8 mouse cellular contexts compared by ENCODE assay signal in the genomic region with DNA sequence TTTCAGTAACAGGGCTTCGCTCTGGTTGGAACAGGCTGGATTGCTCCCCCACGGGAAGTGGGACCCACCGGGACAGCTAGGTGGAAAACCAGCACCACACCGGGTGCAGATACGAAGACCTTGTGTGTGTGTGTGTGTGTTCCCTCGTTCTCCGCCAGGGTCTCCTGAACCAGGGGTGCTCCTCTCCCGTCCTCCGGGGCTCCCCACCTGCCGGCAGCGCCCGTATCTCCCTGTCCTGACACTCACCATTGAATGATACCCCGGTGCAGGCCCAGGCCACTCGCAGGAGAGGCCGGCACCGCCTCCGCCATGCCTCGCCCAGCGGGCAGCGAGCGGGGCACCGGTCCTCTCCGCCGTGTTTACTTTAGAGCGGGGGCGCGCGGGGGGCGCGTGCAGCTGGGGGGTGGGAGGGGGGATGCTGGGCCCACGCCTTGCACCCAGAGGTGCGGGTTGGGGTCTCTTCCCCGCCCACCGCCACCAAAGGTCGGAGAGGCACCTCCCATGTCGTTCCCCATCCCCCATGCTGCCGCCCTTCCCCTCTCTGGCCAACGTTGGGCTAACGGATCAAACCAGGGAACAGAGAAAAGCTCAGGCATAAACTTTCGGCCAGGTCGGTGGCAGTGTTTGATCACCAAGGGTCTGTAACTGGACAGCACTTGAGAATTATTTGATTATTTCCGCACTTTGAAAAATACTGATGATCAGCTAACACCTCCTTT. TPM values are rescaled to one million over a fixed set of nuclear protein-coding genes. Genes with fewer than 3 reads are reported as not detected.
DNase-seq lines count a peak whose midpoint lies in the region; ATAC-seq and TF ChIP-seq lines count a peak whose summit lies in the region.

A gene (minus strand): TSS at position 366 of the 719 bp plus-strand sequence.

- no peak for DNase-seq in kidney, adult 18-20 months
- no peak for DNase-seq in testis, postnatal 14 days (ENCODE audit: low spot score)
- no peak for DNase-seq in frontal cortex, postnatal 25 days (ENCODE audit: low spot score in 2 of 2)

- H3K4me2 ChIP-seq in kidney, embryonic 14.5 days (replicated peaks; ENCODE audit: low read depth, low read length): peak within 1 kb of the TSS; percentile 95
- H3K4me2 ChIP-seq in embryonic facial prominence, embryonic 15.5 days (replicated peaks): peak within 1 kb of the TSS; percentile 91
- peak within 1 kb of the TSS; percentile 87 for H3K4me2 ChIP-seq in intestine, postnatal 0 days (replicated peaks; ENCODE audit: low read depth)
- peak within 1 kb of the TSS; percentile 89 for H3K4me2 ChIP-seq in neural tube, embryonic 13.5 days

- peak within 1 kb of the TSS; percentile 69 for H3K9ac ChIP-seq in kidney, embryonic 14.5 days (ENCODE audit: low read depth, low read length)
- peak within 1 kb of the TSS; percentile 47 for H3K9ac ChIP-seq in embryonic facial prominence, embryonic 15.5 days
- H3K9ac ChIP-seq in intestine, postnatal 0 days (ENCODE audit: low read depth, low read length): peak within 1 kb of the TSS; percentile 51
- peak within 1 kb of the TSS; percentile 81 for H3K9ac ChIP-seq in neural tube, embryonic 13.5 days

- H3K4me1 ChIP-seq in kidney, embryonic 14.5 days (ENCODE audit: control insufficient read depth, insufficient read depth, low read length): peaks cover 19% of the 10 kb centered on the region
- H3K4me1 ChIP-seq in bone marrow, adult 2 months (ENCODE audit: control insufficient read depth, insufficient read depth, low read length): no peaks in the 10 kb centered on the region
- peaks cover 18% of the 10 kb centered on the region for H3K4me1 ChIP-seq in embryonic facial prominence, embryonic 15.5 days
- peaks cover 3% of the 10 kb centered on the region; the same call in 1 of the 2 replicates for H3K4me1 ChIP-seq in intestine, postnatal 0 days (replicated peaks; ENCODE audit: control insufficient read depth, insufficient read depth, low read length)
- peaks cover 20% of the 10 kb centered on the region for H3K4me1 ChIP-seq in neural tube, embryonic 13.5 days (replicated peaks)

- peak within 1 kb of the TSS; percentile 32; the same call in 1 of the 2 replicates for H3K27ac ChIP-seq in kidney, embryonic 14.5 days (ENCODE audit: low read depth, low read length)
- no peak within 1 kb of the TSS for H3K27ac ChIP-seq in bone marrow, adult 2 months (ENCODE audit: control insufficient read depth, insufficient read depth, low read depth, low read length, poor library complexity)
- H3K27ac ChIP-seq in embryonic facial prominence, embryonic 15.5 days (replicated peaks): peak within 1 kb of the TSS; percentile 68
- H3K27ac ChIP-seq in intestine, postnatal 0 days (ENCODE audit: low read depth, low read length): no peak within 1 kb of the TSS
- H3K27ac ChIP-seq in neural tube, embryonic 13.5 days (replicated peaks): no peak within 1 kb of the TSS

- ATAC-seq in kidney, embryonic 14.5 days (ENCODE audit: low FRiP score, low TSS enrichment): peak; percentile 85
- ATAC-seq in embryonic facial prominence, embryonic 15.5 days (ENCODE audit: insufficient number of reproducible peaks, low FRiP score, low TSS enrichment, low read depth): peak; percentile 69
- no peak for ATAC-seq in intestine, postnatal 0 days
- ATAC-seq in neural tube, embryonic 13.5 days (ENCODE audit: low read depth): peak; percentile 87

- TF ChIP-seq POLR2A in bone marrow, adult 2 months (IDR thresholded peaks at IDR 0.05; ENCODE audit: borderline replicate concordance, control insufficient read depth, low read depth, low read length): no peak

- 3% methylated on average over 42 of the region's 42 CpGs for WGBS in kidney, embryonic 14.5 days
- WGBS in bone marrow, adult 2 months: 30% methylated on average over 42 of the region's 42 CpGs
- WGBS in embryonic facial prominence, embryonic 15.5 days: 2% methylated on average over 42 of the region's 42 CpGs
- 5% methylated on average over 39 of the region's 42 CpGs for WGBS in intestine, postnatal 0 days
- 2% methylated on average over 42 of the region's 42 CpGs for whole genome bisulfite sequencing in neural tube, embryonic 13.5 days

- H3K9me3 ChIP-seq in kidney, embryonic 14.5 days (ENCODE audit: control insufficient read depth, low read length): no peaks in the 10 kb centered on the region
- no peaks in the 10 kb centered on the region for H3K9me3 ChIP-seq in embryonic facial prominence, embryonic 15.5 days (replicated peaks)
- H3K9me3 ChIP-seq in intestine, postnatal 0 days (ENCODE audit: control insufficient read depth): no peaks in the 10 kb centered on the region
- H3K9me3 ChIP-seq in neural tube, embryonic 13.5 days: no peaks in the 10 kb centered on the region

- H3K27me3 ChIP-seq in kidney, embryonic 14.5 days (ENCODE audit: control insufficient read depth, insufficient read depth, low read length): no peaks in the 10 kb centered on the region
- H3K27me3 ChIP-seq in embryonic facial prominence, embryonic 15.5 days: no peaks in the 10 kb centered on the region
- no peaks in the 10 kb centered on the region for H3K27me3 ChIP-seq in intestine, postnatal 0 days (replicated peaks; ENCODE audit: control insufficient read depth, insufficient read depth, low read length)
- no peaks in the 10 kb centered on the region for H3K27me3 ChIP-seq in neural tube, embryonic 13.5 days

- no peaks in the 10 kb centered on the region for H3K36me3 ChIP-seq in kidney, embryonic 14.5 days (ENCODE audit: control insufficient read depth, insufficient read depth, low read length)
- H3K36me3 ChIP-seq in embryonic facial prominence, embryonic 15.5 days: no peaks in the 10 kb centered on the region
- H3K36me3 ChIP-seq in intestine, postnatal 0 days (ENCODE audit: control insufficient read depth, insufficient read depth): no peaks in the 10 kb centered on the region
- no peaks in the 10 kb centered on the region for H3K36me3 ChIP-seq in neural tube, embryonic 13.5 days

- TF ChIP-seq CTCF in bone marrow, adult 2 months (IDR thresholded peaks at IDR 0.05; ENCODE audit: control insufficient read depth, insufficient read depth, low read length): no peak
- no peak; the same call in 1 of the 2 replicates for TF ChIP-seq CTCF in intestine, postnatal 0 days (IDR thresholded peaks at IDR 0.05; ENCODE audit: low read depth)

- H3K4me3 ChIP-seq in kidney, embryonic 14.5 days (ENCODE audit: low read length): peak within 1 kb of the TSS; percentile 55
- H3K4me3 ChIP-seq in bone marrow, adult 2 months (replicated peaks; ENCODE audit: control insufficient read depth, low read depth, low read length): peak within 1 kb of the TSS; percentile 9
- peak within 1 kb of the TSS; percentile 53 for H3K4me3 ChIP-seq in embryonic facial prominence, embryonic 15.5 days (replicated peaks)
- H3K4me3 ChIP-seq in intestine, postnatal 0 days (ENCODE audit: low read depth, low read length): peak within 1 kb of the TSS; percentile 43
- peak within 1 kb of the TSS; percentile 54 for H3K4me3 ChIP-seq in neural tube, embryonic 13.5 days

RNA-seq across cellular contexts. Expression of the gene that starts here (rescaled TPM):
- 0.18 TPM in 1 of 2 replicates, not detected in the other for polyA plus RNA-seq in kidney, embryonic 14.5 days (2014; fragmentation: Nextera tagmentation; extraction: Ambion mirVana)
- not detected in 2 replicates for polyA plus RNA-seq in bone marrow, adult 2 months (2011; ENCODE audit: insufficient read depth, insufficient read length, low replicate concordance, missing spikeins)
- polyA plus RNA-seq in embryonic facial prominence, embryonic 15.5 days (2015; fragmentation: Nextera tagmentation; extraction: Ambion mirVana): 3.2 and 3.7 TPM in 2 replicates
- 0.09 and 0.16 TPM in 2 replicates for polyA plus RNA-seq in intestine, postnatal 0 days (2015; fragmentation: Nextera tagmentation; extraction: Ambion mirVana)
- polyA plus RNA-seq in neural tube, embryonic 13.5 days (2015; fragmentation: Nextera tagmentation; extraction: Ambion mirVana): 0.48 and 0.71 TPM in 2 replicates

Comparison
In these comparisons a context has a peak if more than half of its experiments do, and no peak if none do; other contexts are left out.
1. Peak in ATAC-seq, H3K4me3 ChIP-seq, H3K27ac ChIP-seq, H3K9ac ChIP-seq and H3K4me2 ChIP-seq in kidney, embryonic 14.5 days; RNA of the gene not detected or under 1 TPM.
2. Peak in ATAC-seq, H3K4me3 ChIP-seq, H3K9ac ChIP-seq and H3K4me2 ChIP-seq in neural tube, embryonic 13.5 days; RNA of the gene not detected or under 1 TPM.